Mouse (Mus musculus): Measurements from ENCODE around the gene Cdk19. TPM values are rescaled to one million over a fixed set of nuclear protein-coding genes. Genes with fewer than 3 reads are reported as not detected.
A peak's percentile ranks its signal among the peaks of the same experiment; 100 is the strongest.

The Cdk19 gene
- polyA plus RNA-seq, 1 experiment from 2014 or later = 2.6 TPM

GRCm38 (mm10) chr10:40444586-40444985, 105.2 kb downstream of the Cdk19 start:
- H3K36me3 ChIP-seq = no peaks in the 10 kb centered on the region
- no peaks in the 10 kb centered on the region for H3K27me3 ChIP-seq
- H3K9ac ChIP-seq = no peak overlapping the region
- no peaks in the 10 kb centered on the region for H3K9me3 ChIP-seq (replicated peaks)
- 82% methylated on average over 4 of the region's 4 CpGs for whole genome bisulfite sequencing (ENCODE audit: insufficient replicate concordance)
- H3K4me3 ChIP-seq (replicated peaks) = no peak overlapping the region
- H3K4me2 ChIP-seq = no peak overlapping the region
- H3K4me1 ChIP-seq (replicated peaks) = peaks cover 16% of the 10 kb centered on the region; the same call in 1 of the 2 replicates
- ATAC-seq (ENCODE audit: low read depth) (no peak), DNase-seq (no peak)
- no peak overlapping the region for H3K27ac ChIP-seq

- H3K9ac ChIP-seq = no peak overlapping the region
- no peaks in the 10 kb centered on the region for H3K9me3 ChIP-seq (replicated peaks)
- no peak overlapping the region for H3K4me2 ChIP-seq
- H3K36me3 ChIP-seq = no peaks in the 10 kb centered on the region
- no peaks in the 10 kb centered on the region for H3K27me3 ChIP-seq
- 56% methylated on average over 3 of the region's 3 CpGs for WGBS (ENCODE audit: insufficient replicate concordance)
- no peak for ATAC-seq (ENCODE audit: low read depth)
- H3K4me3 ChIP-seq (replicated peaks) = no peak overlapping the region
- H3K27ac ChIP-seq = no peak overlapping the region
- peaks cover 17% of the 10 kb centered on the region; the same call in 1 of the 2 replicates for H3K4me1 ChIP-seq (replicated peaks)
- DNase-seq = no peak
Measured at GRCm38 (mm10) chr10:40446088-40446604, 106.8 kb downstream of the Cdk19 start.

- no peak overlapping the region for H3K9ac ChIP-seq
- H3K4me2 ChIP-seq = no peak overlapping the region
- WGBS (ENCODE audit: insufficient replicate concordance) = 68% methylated on average over 3 of the region's 3 CpGs
- peaks cover 22% of the 10 kb centered on the region for H3K4me1 ChIP-seq (replicated peaks)
- H3K4me3 ChIP-seq (replicated peaks) = no peak overlapping the region
- DNase-seq (no peak), ATAC-seq (ENCODE audit: low read depth) (no peak)
- H3K36me3 ChIP-seq = no peaks in the 10 kb centered on the region
- H3K27ac ChIP-seq = no peak overlapping the region
- no peaks in the 10 kb centered on the region for H3K9me3 ChIP-seq (replicated peaks)
- no peaks in the 10 kb centered on the region for H3K27me3 ChIP-seq
Measured at GRCm38 (mm10) chr10:40446630-40447029, 107.3 kb downstream of the Cdk19 start.

- Histone ChIP-seq H3K4me1 (replicated peaks) (peaks cover 28% of the 10 kb centered on the region), H3K9ac (no peak overlapping the region), H3K36me3 (no peaks in the 10 kb centered on the region), H3K4me3 (replicated peaks) (no peak overlapping the region), H3K27me3 (no peaks in the 10 kb centered on the region), H3K4me2 (no peak overlapping the region), H3K27ac (peak overlapping the region; percentile 23), H3K9me3 (replicated peaks) (no peaks in the 10 kb centered on the region)
- ATAC-seq (ENCODE audit: low read depth) (no peak), DNase-seq (no peak)
- 47% methylated on average over 3 of the region's 3 CpGs for WGBS (ENCODE audit: insufficient replicate concordance)
Measured at GRCm38 (mm10) chr10:40447295-40447694, 107.9 kb downstream of the Cdk19 start.

GRCm38 (mm10) chr10:40447921-40448320, 108.6 kb downstream of the Cdk19 start:
- H3K27ac ChIP-seq = peak overlapping the region; percentile 48
- no peak for ATAC-seq (ENCODE audit: low read depth)
- 21% methylated on average over 5 of the region's 5 CpGs for WGBS (ENCODE audit: insufficient replicate concordance)

GRCm38 (mm10) chr10:40448444-40448843, 109.1 kb downstream of the Cdk19 start:
- Histone ChIP-seq H3K4me3 (replicated peaks) (no peak overlapping the region), H3K9me3 (replicated peaks) (no peaks in the 10 kb centered on the region), H3K27ac (peak overlapping the region; percentile 48; the same call in 1 of the 2 replicates), H3K27me3 (no peaks in the 10 kb centered on the region), H3K9ac (no peak overlapping the region), H3K4me2 (no peak overlapping the region), H3K36me3 (no peaks in the 10 kb centered on the region), H3K4me1 (replicated peaks) (peaks cover 29% of the 10 kb centered on the region)
- ATAC-seq (ENCODE audit: low read depth) (no peak), DNase-seq (no peak)
- 45% methylated on average over 3 of the region's 3 CpGs for WGBS (ENCODE audit: insufficient replicate concordance)

More at GRCm38 (mm10) chr10:40447921-40448320, 108.6 kb downstream of the Cdk19 start:
- Histone ChIP-seq H3K4me3 (replicated peaks) (no peak overlapping the region), H3K27me3 (no peaks in the 10 kb centered on the region), H3K36me3 (no peaks in the 10 kb centered on the region), H3K9ac (peak overlapping the region; percentile 28; the same call in 1 of the 2 replicates), H3K4me1 (replicated peaks) (peaks cover 29% of the 10 kb centered on the region), H3K4me2 (no peak overlapping the region), H3K9me3 (replicated peaks) (no peaks in the 10 kb centered on the region)
- DNase-seq = no peak

- H3K27me3 ChIP-seq = no peaks in the 10 kb centered on the region
- no peak overlapping the region for H3K27ac ChIP-seq
- no peak for ATAC-seq (ENCODE audit: low read depth)
- H3K4me3 ChIP-seq (replicated peaks) = no peak overlapping the region
- no peaks in the 10 kb centered on the region for H3K9me3 ChIP-seq (replicated peaks)
- H3K4me1 ChIP-seq (replicated peaks) = peaks cover 29% of the 10 kb centered on the region
- H3K36me3 ChIP-seq = no peaks in the 10 kb centered on the region
- 72% methylated on average over 6 of the region's 6 CpGs for WGBS (ENCODE audit: insufficient replicate concordance)
- no peak overlapping the region for H3K4me2 ChIP-seq
- DNase-seq = no peak
- no peak overlapping the region for H3K9ac ChIP-seq
Measured at GRCm38 (mm10) chr10:40449571-40449970, 110.2 kb downstream of the Cdk19 start.

GRCm38 (mm10) chr10:40450171-40450570, 110.8 kb downstream of the Cdk19 start:
- Histone ChIP-seq H3K36me3 (no peaks in the 10 kb centered on the region), H3K27ac (no peak overlapping the region), H3K9me3 (replicated peaks) (no peaks in the 10 kb centered on the region), H3K4me1 (replicated peaks) (peaks cover 29% of the 10 kb centered on the region), H3K4me3 (replicated peaks) (no peak overlapping the region), H3K4me2 (no peak overlapping the region), H3K9ac (no peak overlapping the region), H3K27me3 (no peaks in the 10 kb centered on the region)
- DNase-seq = no peak
- ATAC-seq (ENCODE audit: low read depth) = no peak
- 83% methylated on average over 4 of the region's 4 CpGs for WGBS (ENCODE audit: insufficient replicate concordance)

GRCm38 (mm10) chr10:40457116-40457515, 117.8 kb downstream of the Cdk19 start:
- H3K9ac ChIP-seq = no peak overlapping the region
- H3K4me2 ChIP-seq = no peak overlapping the region
- H3K27ac ChIP-seq = no peak overlapping the region
- H3K27me3 ChIP-seq = no peaks in the 10 kb centered on the region
- no peaks in the 10 kb centered on the region for H3K9me3 ChIP-seq (replicated peaks)
- no peak for DNase-seq
- 62% methylated on average over 1 of the region's 1 CpGs for WGBS (ENCODE audit: insufficient replicate concordance)
- H3K4me3 ChIP-seq (replicated peaks) = no peak overlapping the region
- no peak for ATAC-seq (ENCODE audit: low read depth)
- H3K36me3 ChIP-seq = no peaks in the 10 kb centered on the region
- peaks cover 7% of the 10 kb centered on the region for H3K4me1 ChIP-seq (replicated peaks)

- DNase-seq = no peak
- no peak overlapping the region for H3K4me2 ChIP-seq
- peaks cover 4% of the 10 kb centered on the region; the same call in 1 of the 2 replicates for H3K4me1 ChIP-seq (replicated peaks)
- no peak overlapping the region for H3K9ac ChIP-seq
- H3K9me3 ChIP-seq (replicated peaks) = no peaks in the 10 kb centered on the region
- H3K36me3 ChIP-seq = no peaks in the 10 kb centered on the region
- WGBS (ENCODE audit: insufficient replicate concordance) = 90% methylated on average over 17 of the region's 17 CpGs
- no peak overlapping the region for H3K27ac ChIP-seq
- no peak for ATAC-seq (ENCODE audit: low read depth)
- no peak overlapping the region for H3K4me3 ChIP-seq (replicated peaks)
- no peaks in the 10 kb centered on the region for H3K27me3 ChIP-seq
Measured at GRCm38 (mm10) chr10:40459141-40459540, 119.8 kb downstream of the Cdk19 start.

- 82% methylated on average over 6 of the region's 6 CpGs for WGBS (ENCODE audit: insufficient replicate concordance)
Measured at GRCm38 (mm10) chr10:40461362-40461761, 122.0 kb downstream of the Cdk19 start.

GRCm38 (mm10) chr10:40462257-40462656, 122.9 kb downstream of the Cdk19 start:
- no peaks in the 10 kb centered on the region for H3K36me3 ChIP-seq
- WGBS (ENCODE audit: insufficient replicate concordance) = 55% methylated on average over 3 of the region's 3 CpGs
- no peak for ATAC-seq (ENCODE audit: low read depth)
- H3K27me3 ChIP-seq = no peaks in the 10 kb centered on the region
- H3K9me3 ChIP-seq (replicated peaks) = no peaks in the 10 kb centered on the region
- no peak for DNase-seq
- H3K4me1 ChIP-seq (replicated peaks) = no peaks in the 10 kb centered on the region
- no peak overlapping the region for H3K27ac ChIP-seq
- no peak overlapping the region for H3K4me2 ChIP-seq
- H3K4me3 ChIP-seq (replicated peaks) = no peak overlapping the region
- no peak overlapping the region for H3K9ac ChIP-seq

More at GRCm38 (mm10) chr10:40461362-40461761, 122.0 kb downstream of the Cdk19 start:
- Histone ChIP-seq H3K9ac (no peak overlapping the region), H3K27me3 (no peaks in the 10 kb centered on the region), H3K4me1 (replicated peaks) (peaks cover 4% of the 10 kb centered on the region; the same call in 1 of the 2 replicates), H3K36me3 (no peaks in the 10 kb centered on the region), H3K9me3 (replicated peaks) (no peaks in the 10 kb centered on the region), H3K27ac (no peak overlapping the region), H3K4me3 (replicated peaks) (no peak overlapping the region), H3K4me2 (no peak overlapping the region)
- DNase-seq (no peak), ATAC-seq (ENCODE audit: low read depth) (no peak)

Measured in liver, embryonic 13.5 days (tissue).